Mouse (Mus musculus): ENCODE measurements at regions not wholly inside any gene's neighbourhood (a gene's known extent, or its start where the extent isn't known, plus 50 kb on each side); places are given as distances from the start of the nearest gene placed in this dataset.

DNA sequence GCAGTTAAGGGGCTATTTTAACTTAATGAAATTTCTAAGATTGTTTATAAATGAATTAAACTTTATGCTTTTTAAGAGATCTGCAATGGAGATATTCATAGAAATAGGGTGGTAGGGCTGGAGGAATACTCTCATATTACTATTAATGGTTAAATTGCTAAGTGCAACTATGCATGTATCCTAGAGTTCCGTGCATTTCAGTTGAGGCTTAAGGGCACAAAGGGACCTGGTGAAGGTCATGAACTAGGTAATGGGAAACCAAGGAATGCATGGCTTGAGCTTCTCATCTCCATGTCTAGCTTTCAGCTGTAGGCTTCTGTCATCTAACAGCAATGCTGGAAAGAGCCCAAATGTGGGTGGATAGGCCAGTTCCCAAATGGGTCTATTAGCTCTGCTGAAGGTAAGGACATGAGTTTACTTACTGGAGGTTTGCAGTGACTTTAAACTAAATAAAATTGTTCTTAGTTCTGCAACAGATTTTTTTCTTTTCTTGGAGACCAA is 683.6 kb downstream of the Ets1 start:
- Histone ChIP-seq H3K4me1 (ENCODE audit: control insufficient read depth, insufficient read depth, low read length) (no peaks in the 10 kb centered on the region), H3K27ac (ENCODE audit: insufficient read depth, low read depth, low read length) (no peak overlapping the region), H3K4me3 (ENCODE audit: insufficient read depth, low read depth, low read length) (no peak overlapping the region), H3K27me3 (replicated peaks; ENCODE audit: control insufficient read depth, insufficient read depth, low read length) (no peaks in the 10 kb centered on the region), H3K36me3 (ENCODE audit: control insufficient read depth, insufficient read depth, low read length) (no peaks in the 10 kb centered on the region)
- peak; percentile 65 for DNase-seq
- no peak for TF ChIP-seq CTCF (conservative IDR thresholded peaks at IDR 0.05; ENCODE audit: insufficient read depth, insufficient read length, low read depth, low read length)
- no peak for TF ChIP-seq POLR2A (IDR thresholded peaks at IDR 0.05; ENCODE audit: low read depth, low read length)
- 58% methylated on average over 1 of the region's 1 CpGs for WGBS

DNA sequence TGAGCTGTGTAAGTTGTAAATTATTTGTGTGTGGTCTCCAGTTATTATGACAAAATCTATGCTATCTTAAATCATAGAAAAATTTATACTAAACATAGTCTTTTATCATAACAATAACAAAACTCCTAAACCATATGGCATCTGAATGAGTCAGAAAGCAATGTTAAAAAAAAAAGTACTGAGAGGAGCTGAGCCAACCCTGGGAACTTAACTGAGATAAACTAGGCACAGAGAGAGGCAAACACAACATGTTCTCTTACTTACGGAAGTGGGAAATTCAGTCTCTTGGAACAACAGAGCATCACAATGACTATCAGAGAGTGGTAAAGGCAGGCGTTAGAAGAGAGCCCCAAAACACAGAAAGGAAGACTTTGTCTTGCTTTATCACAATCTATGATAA is 691.7 kb downstream of the Ets1 start:
- WGBS: 70% methylated on average over 2 of the region's 2 CpGs
- Histone ChIP-seq H3K36me3 (ENCODE audit: control insufficient read depth, insufficient read depth, low read length) (no peaks in the 10 kb centered on the region), H3K4me3 (ENCODE audit: insufficient read depth, low read depth, low read length) (no peak overlapping the region), H3K27me3 (replicated peaks; ENCODE audit: control insufficient read depth, insufficient read depth, low read length) (no peaks in the 10 kb centered on the region), H3K27ac (ENCODE audit: insufficient read depth, low read depth, low read length) (no peak overlapping the region), H3K4me1 (ENCODE audit: control insufficient read depth, insufficient read depth, low read length) (no peaks in the 10 kb centered on the region)
- TF ChIP-seq POLR2A (IDR thresholded peaks at IDR 0.05; ENCODE audit: low read depth, low read length) (no peak), CTCF (conservative IDR thresholded peaks at IDR 0.05; ENCODE audit: insufficient read depth, insufficient read length, low read depth, low read length) (no peak)
- no peak for DNase-seq

DNA sequence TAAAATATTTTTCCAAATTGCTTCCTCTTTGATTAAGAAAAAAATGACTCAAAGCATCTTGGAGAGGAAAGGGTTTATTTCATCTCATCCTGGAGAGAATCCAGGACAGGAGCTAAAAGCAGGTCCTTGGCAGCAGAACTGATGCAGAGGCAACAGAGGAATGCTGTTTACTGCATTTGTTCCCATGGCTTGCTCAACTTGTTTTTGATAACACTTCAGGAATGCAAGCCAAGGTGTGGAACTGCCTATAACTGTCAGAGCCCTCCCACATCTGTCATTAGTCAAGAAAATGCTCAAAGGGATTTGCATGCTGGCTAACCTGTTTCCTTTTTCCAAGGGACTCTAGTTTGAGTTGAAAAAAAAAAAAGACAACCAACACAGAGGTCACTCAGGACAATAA is 714.2 kb downstream of the Ets1 start:
- Histone ChIP-seq H3K27ac (ENCODE audit: insufficient read depth, low read depth, low read length) (no peak overlapping the region), H3K36me3 (ENCODE audit: control insufficient read depth, insufficient read depth, low read length) (no peaks in the 10 kb centered on the region), H3K27me3 (replicated peaks; ENCODE audit: control insufficient read depth, insufficient read depth, low read length) (no peaks in the 10 kb centered on the region; the same call in 1 of the 2 replicates), H3K4me3 (ENCODE audit: insufficient read depth, low read depth, low read length) (no peak overlapping the region), H3K4me1 (ENCODE audit: control insufficient read depth, insufficient read depth, low read length) (no peaks in the 10 kb centered on the region)
- TF ChIP-seq POLR2A (IDR thresholded peaks at IDR 0.05; ENCODE audit: low read depth, low read length) (no peak), CTCF (conservative IDR thresholded peaks at IDR 0.05; ENCODE audit: insufficient read depth, insufficient read length, low read depth, low read length) (no peak)
- peak; percentile 17 for DNase-seq

DNA sequence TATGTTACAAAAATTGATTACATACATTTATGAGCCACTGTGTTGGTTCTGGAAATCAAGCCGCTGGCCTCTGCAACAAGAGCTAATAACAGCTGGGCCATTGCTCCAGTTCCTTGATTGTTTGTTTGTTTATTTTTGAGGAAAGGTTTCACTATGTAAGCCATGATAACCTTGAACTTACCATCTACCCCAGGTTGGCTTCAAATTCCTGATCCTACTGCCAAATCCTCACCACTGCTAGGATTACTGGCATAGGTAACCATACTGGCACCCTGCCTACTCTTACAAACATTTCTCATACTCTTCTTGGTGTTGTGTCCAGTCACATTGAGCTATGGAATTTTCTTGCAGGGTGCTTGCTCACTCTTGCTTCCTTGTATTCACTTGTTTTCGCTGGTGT is 720.6 kb downstream of the Ets1 start:
- Histone ChIP-seq H3K36me3 (ENCODE audit: control insufficient read depth, insufficient read depth, low read length) (no peaks in the 10 kb centered on the region), H3K4me1 (ENCODE audit: control insufficient read depth, insufficient read depth, low read length) (no peaks in the 10 kb centered on the region), H3K27ac (ENCODE audit: insufficient read depth, low read depth, low read length) (no peak overlapping the region), H3K4me3 (ENCODE audit: insufficient read depth, low read depth, low read length) (no peak overlapping the region), H3K27me3 (replicated peaks; ENCODE audit: control insufficient read depth, insufficient read depth, low read length) (no peaks in the 10 kb centered on the region)
- TF ChIP-seq POLR2A (IDR thresholded peaks at IDR 0.05; ENCODE audit: low read depth, low read length) (no peak), CTCF (conservative IDR thresholded peaks at IDR 0.05; ENCODE audit: insufficient read depth, insufficient read length, low read depth, low read length) (no peak)
- DNase-seq: no peak
- 78% methylated on average over 2 of the region's 2 CpGs for WGBS

DNA sequence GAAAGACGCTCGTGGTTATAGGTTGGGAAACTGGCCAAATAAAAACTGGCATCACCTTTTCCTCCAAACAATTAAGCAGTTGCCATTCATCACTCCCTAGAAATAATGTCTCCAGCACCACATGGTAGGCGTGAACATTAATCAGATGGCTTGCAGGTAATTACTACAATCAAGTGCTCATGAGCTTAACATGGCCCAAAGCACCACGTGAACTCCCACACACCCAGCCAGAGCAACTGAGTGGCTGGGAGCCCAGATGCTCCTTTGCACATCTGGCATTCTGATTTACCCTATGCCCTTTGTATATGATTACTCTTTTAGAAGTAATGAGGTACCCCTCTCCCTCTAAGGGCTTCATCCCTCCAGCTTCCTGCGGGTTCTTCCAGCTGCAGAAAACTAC is 724.9 kb downstream of the Ets1 start:
- WGBS: 69% methylated on average over 5 of the region's 5 CpGs
- H3K27me3 ChIP-seq (replicated peaks; ENCODE audit: control insufficient read depth, insufficient read depth, low read length): no peaks in the 10 kb centered on the region
- H3K27ac ChIP-seq (ENCODE audit: insufficient read depth, low read depth, low read length): no peak overlapping the region
- no peak for TF ChIP-seq CTCF (conservative IDR thresholded peaks at IDR 0.05; ENCODE audit: insufficient read depth, insufficient read length, low read depth, low read length)
- TF ChIP-seq POLR2A (IDR thresholded peaks at IDR 0.05; ENCODE audit: low read depth, low read length): no peak
- H3K36me3 ChIP-seq (ENCODE audit: control insufficient read depth, insufficient read depth, low read length): no peaks in the 10 kb centered on the region
- H3K4me3 ChIP-seq (ENCODE audit: insufficient read depth, low read depth, low read length): no peak overlapping the region
- DNase-seq: no peak
- H3K4me1 ChIP-seq (ENCODE audit: control insufficient read depth, insufficient read depth, low read length): no peaks in the 10 kb centered on the region

DNA sequence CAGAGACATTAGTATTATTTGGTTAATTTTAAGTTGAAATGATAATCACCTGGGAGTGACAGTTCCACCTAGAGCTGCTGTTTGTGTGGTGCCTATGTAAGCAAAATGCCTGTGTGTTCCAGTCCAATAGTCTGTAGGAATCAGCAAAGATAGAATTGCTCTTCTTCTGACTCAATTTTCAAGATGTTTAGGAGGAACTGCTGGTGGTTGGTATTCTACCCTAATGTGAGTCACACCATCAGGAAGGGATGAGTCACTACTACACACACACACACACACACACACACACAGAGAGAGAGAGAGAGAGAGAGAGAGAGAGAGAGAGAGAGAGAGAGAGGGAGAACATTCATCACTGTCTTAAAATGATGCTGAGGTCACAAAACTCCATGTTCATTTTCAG is 753.1 kb downstream of the Ets1 start:
- Histone ChIP-seq H3K4me3 (ENCODE audit: insufficient read depth, low read depth, low read length) (no peak overlapping the region), H3K27ac (ENCODE audit: insufficient read depth, low read depth, low read length) (no peak overlapping the region), H3K4me1 (ENCODE audit: control insufficient read depth, insufficient read depth, low read length) (no peaks in the 10 kb centered on the region), H3K27me3 (replicated peaks; ENCODE audit: control insufficient read depth, insufficient read depth, low read length) (no peaks in the 10 kb centered on the region), H3K36me3 (ENCODE audit: control insufficient read depth, insufficient read depth, low read length) (no peaks in the 10 kb centered on the region)
- no peak for TF ChIP-seq POLR2A (IDR thresholded peaks at IDR 0.05; ENCODE audit: low read depth, low read length)
- no peak for TF ChIP-seq CTCF (conservative IDR thresholded peaks at IDR 0.05; ENCODE audit: insufficient read depth, insufficient read length, low read depth, low read length)
- DNase-seq: no peak

DNA sequence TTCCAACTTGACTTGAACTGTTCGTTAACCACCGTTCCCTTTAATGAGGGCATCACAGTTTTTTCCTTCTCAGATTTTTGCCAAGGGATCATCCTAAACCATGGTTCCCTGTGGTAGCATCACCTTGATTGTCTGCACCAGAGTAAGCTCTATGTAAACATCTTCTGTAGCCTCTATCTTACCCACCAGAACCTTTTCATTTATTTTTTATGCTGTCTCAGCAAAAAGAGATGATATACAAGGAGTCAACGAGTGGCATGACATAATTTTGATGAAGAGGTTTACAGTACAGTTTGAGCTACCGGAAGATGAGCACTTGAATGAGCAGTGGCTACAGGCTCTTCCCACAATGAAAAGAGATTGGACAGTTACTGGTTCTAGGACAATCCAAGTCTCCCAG is 768.7 kb downstream of the Ets1 start:
- Histone ChIP-seq H3K27ac (ENCODE audit: insufficient read depth, low read depth, low read length) (no peak overlapping the region), H3K4me3 (ENCODE audit: insufficient read depth, low read depth, low read length) (no peak overlapping the region), H3K27me3 (replicated peaks; ENCODE audit: control insufficient read depth, insufficient read depth, low read length) (no peaks in the 10 kb centered on the region; the same call in 1 of the 2 replicates), H3K36me3 (ENCODE audit: control insufficient read depth, insufficient read depth, low read length) (no peaks in the 10 kb centered on the region), H3K4me1 (ENCODE audit: control insufficient read depth, insufficient read depth, low read length) (no peaks in the 10 kb centered on the region)
- no peak for DNase-seq
- no peak for TF ChIP-seq POLR2A (IDR thresholded peaks at IDR 0.05; ENCODE audit: low read depth, low read length)
- no peak for TF ChIP-seq CTCF (conservative IDR thresholded peaks at IDR 0.05; ENCODE audit: insufficient read depth, insufficient read length, low read depth, low read length)
- 86% methylated on average over 4 of the region's 4 CpGs for WGBS

DNA sequence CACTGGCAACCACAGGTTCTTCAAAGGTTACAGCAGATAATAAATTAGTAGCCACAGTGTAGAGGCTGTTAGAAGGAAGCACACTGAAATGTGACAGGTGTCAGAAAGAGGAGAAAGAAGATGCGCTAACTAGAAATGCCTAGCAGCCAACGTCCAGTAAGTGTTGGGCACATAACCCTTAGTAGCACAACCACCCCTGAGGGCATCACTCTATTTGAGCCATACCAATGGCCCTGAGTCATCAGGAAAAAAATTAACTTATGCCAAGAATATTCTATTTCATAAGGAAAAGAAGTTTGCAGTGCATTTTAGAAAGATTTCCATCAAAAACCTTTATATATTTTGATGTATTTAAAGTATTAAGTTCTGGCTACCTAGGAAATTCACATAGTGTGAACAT is 771.5 kb downstream of the Ets1 start:
- Histone ChIP-seq H3K4me3 (ENCODE audit: insufficient read depth, low read depth, low read length) (no peak overlapping the region), H3K4me1 (ENCODE audit: control insufficient read depth, insufficient read depth, low read length) (no peaks in the 10 kb centered on the region), H3K27ac (ENCODE audit: insufficient read depth, low read depth, low read length) (no peak overlapping the region), H3K27me3 (replicated peaks; ENCODE audit: control insufficient read depth, insufficient read depth, low read length) (no peaks in the 10 kb centered on the region; the same call in 1 of the 2 replicates), H3K36me3 (ENCODE audit: control insufficient read depth, insufficient read depth, low read length) (no peaks in the 10 kb centered on the region)
- no peak for DNase-seq
- WGBS: 80% methylated on average over 2 of the region's 2 CpGs
- TF ChIP-seq CTCF (conservative IDR thresholded peaks at IDR 0.05; ENCODE audit: insufficient read depth, insufficient read length, low read depth, low read length) (no peak), POLR2A (IDR thresholded peaks at IDR 0.05; ENCODE audit: low read depth, low read length) (no peak)
